Mouse (Mus musculus) neural tube, embryonic 10.5 days (tissue): ENCODE results near the gene Atp2b2.

ENCODE experiments used
- DNase-seq: peaks from one replicate; pipeline ENCODE4 v3.0.0-alpha.2; 2017; ENCODE audit warnings: low spot score; ENCODE audit errors: extremely low spot score

Atp2b2 gene

DNA sequence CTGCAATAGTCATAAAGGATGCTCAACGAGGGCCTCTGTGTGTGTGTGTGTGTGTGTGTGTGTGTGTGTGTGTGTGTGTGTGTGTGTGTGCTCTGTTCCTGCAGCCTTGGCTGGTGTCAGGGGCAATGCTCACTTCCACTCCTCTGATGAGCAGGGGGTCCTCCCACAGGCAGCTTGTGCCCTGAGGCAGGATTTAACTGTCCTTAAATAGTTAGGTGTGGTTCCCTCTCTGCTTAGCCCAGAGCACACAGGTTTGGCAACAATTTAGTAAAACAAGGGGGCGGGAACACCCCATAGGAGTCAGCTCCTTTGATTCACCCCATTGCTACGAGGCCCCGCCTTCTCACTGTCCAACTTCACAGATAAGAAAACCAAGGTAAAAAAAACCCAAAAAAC is 181.0 kb downstream of the Atp2b2 start:
- no peak for DNase-seq

DNA sequence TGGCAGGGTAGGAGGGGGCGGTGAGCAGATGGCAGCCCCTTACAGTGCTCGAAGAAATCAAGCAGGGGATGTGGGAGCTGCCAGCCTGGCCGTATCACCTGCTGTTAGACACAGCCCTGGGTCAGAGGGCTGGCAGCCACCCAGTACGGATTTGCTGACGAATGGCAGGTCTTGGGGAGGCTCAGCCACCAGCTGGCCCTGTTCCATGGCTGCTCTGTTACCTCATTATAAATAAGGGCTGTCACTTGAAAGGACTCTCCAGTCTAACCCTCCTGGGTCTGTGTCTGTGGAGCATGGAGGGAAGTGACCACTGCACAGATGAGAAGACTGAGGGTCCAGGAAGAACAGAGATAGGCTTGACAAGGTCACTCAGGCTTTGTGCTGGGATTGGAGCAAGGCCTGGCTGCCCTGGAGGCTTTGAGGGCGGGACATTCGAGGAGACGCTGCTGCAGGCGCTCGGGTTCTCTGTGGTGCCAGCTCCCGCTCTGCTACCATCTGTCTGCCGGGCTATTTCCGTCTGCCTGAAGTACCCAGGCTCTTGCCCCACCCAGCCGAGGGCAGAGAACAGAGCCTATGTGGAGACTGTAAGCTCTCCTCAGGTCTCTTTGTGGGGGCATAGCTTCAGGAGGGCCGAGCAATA is 181.6 kb downstream of the Atp2b2 start:
- DNase-seq, result no peak

DNA sequence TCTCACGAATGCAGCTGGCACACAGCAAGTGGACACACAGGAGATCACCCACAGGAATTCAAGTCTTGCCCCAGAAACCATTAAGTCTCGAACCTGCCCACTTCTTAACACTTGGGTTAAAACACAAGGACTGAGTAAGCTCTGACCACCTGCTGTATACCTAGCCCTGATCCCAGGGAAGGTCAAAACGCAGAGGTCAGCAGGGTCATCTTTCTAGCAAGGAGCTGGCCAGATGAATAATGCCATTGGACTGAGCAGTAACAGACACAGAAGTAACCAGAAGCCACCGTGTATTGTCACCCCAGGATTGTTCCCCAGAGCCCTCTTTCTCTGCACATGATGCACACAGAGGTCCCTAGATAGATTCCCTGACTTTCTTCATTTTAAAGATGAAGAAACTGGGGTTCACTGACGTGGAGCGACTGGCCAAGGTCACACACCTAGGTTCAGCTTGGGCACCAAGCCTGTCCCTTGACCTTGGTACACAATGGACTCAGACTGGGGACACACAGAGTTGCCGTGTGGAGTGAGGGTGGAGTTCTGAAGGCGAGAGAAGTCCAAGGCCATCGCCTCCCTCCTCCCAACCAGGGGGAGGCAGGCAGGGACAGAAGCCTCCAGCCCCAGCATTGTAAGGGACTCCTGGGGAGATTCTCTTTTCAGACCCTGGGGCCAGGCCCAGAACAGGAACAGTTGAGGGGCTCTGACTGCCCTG is 182.2 kb downstream of the Atp2b2 start:
- no peak for DNase-seq

DNA sequence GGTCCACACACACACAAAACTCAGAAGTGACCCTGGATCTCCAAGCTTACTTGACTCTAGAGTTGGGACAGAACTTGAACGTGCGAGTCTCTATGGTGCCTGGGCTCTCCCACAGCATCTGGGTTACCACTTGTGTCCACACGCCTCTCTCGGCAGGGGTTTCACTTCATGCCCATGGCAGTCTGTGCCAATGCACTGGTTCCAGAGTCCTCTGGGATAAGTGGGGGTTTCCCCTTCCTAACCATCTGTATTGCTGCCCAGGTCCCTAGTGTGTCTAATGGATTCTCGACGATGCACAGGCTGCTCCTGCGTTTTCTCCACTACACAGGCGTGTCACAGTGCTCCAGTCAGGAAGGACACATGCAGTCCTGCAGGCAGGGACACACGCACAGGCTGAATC is 184.1 kb downstream of the Atp2b2 start:
- no peak for DNase-seq

DNA sequence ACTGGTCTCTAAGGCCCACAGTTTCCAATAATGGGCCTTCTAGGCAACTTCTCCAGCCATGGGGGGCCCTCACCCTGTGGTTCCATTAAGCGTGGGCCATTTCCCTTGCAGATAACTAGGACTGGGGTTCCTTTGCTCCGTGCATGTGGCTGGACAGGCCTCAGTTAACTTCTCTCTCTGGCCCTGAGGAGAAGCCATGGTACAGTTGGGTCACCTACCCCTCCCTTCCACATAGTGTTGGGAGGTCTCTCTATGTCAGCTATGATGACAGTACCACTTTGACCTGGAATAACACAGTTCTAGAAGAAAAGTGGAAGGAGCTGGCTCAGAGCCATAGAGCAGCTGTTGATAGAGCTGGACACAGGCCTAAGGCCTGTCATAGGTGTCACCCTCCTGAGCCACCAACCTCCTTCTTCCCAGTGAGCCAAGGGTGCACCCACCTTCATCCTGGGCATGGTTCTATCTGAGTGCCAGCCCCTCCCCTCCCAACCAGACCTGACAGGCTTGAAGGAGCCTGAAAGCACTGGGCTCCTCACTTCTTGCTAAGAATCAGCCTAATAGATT is 185.0 kb downstream of the Atp2b2 start:
- no peak for DNase-seq

DNA sequence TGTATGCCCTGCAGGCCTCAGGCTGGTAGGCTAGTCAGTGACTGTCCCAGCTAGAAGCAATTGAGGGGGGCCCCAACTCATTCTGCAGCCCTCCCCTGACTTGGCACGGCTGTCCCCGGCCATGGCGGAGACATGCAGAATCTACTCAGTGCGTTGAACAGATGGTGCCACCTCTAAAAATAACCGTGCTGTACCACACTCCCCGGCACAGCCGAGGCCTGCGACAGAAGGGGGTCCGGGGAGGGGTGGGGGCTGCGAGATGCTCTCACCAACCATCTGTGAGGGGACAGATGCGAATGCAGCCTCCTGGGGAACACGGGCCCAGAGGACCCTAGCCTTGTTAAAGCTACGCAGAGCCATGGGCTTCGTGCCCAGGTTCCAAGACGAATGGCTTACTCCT is 185.6 kb downstream of the Atp2b2 start:
- DNase-seq, result no peak

DNA sequence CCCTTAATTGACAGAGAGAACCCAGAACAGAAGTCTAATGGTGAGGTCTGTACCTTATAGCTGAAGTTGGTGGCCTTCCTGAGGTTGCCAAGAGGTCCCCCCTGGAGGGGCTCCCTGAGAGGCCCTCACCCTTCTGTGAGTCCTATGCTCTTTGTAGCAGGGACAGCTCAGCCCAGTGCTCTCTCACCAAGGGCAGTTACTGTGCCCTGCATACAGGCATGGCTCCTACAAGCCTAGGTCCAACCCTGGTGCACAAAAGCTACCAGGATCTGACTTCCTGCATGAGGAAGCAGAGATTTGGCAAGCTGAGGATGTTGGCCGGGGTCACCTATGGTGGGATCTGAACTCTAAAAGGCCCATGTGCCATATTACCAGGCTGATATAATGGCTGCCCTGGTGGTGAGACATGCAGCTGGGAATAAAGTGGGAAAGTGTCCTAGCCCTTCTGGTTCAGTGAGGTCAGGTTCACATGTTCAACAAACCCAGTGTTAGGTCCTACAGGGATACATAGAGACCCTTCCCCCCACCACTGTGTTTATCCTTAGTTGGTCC is 186.2 kb downstream of the Atp2b2 start:
- DNase-seq, result no peak

DNA sequence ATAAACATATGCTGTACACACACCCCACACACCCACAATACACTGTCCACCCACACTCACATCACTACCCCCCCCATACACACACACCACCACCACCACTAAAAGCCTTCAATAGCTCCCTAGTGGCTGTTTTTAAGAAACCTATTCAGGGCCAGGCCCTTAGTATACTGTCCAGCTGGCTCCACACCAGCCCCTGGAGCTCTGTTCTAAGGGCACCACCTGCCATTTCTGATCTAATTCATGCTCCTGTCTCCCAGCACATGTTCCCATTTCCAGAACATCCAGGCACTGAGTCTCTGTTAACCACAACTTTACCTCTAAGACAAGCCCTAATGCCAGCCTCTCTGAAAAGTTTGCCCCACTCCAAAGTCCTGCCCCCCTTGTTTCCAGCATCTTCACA is 186.8 kb downstream of the Atp2b2 start:
- no peak for DNase-seq

DNA sequence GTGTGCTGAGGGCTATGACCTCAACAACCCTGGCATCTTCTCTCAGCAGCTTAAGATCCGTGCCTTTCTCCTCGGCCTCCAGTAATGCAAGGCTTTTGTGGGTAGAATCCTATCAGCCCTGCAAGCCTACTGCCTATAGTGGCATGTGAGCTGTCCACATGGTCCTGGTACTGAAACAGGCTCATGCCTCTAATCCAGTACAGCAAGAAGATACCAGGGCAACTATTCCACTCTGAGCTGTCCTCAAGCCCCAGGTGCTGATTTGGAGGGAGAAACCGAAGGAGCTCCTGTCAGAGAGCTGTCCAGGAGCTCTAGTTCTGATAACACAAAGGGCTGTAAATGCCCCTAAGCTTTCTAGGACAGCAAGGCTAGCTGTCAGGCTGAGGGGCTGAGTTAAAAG is 190.1 kb downstream of the Atp2b2 start:
- DNase-seq, result peak; percentile 70

DNA sequence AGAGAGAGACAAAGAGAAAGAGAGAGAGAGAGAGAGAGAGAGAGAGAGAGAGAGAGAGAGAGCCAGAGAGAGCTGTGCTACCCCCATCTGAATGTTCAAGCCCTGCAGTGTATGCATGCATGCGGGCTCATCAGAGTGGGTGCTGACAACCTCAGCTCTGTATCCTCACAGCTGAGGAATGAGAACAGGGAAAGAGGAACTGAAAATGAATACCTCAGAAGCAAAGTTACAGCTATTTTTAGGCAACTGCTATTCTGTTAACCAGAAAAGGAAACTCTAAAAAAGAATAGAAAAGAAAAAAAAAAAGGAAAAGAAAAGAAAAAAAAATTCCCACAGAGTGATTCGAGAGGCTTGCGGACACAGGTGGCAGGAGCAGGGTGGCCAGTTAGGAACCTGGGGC is 192.6 kb downstream of the Atp2b2 start:
- DNase-seq, result no peak

DNA sequence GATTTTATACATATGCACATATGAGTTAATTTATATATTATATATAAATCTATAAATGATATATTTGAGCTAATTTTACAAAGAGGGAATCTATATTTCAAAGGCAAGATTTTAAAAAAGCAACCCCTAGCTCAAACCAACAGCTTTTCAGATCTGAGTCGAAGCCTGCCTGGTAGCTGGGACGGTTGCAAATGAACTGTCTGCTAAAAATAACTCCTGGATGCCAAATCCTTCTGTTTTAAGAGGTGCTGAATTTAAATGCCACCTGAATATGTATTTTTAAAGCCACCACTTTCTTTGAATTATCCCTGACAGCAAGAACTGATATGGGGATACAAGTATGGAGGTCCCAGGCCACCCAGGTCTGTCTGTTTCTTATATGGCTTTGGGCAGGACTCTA is 193.8 kb downstream of the Atp2b2 start:
- no peak for DNase-seq

DNA sequence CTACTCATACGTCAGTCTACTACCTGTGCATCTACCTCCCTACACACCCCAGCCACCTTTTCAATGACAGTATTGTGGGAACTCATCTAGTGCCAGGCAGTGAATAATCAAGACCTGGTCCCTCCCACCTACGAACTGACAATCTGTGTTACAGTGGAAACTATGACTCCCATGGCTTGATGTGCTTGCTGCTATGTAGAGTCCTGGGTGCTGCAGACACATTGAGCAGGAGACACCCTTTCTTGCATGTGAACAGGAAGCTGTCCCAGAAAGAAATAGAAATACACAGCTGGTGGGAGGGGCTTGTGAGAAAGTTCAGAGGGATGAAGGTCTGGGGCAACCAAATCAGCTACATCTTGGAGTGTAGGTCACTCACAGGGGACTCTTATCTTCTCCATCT is 195.3 kb downstream of the Atp2b2 start:
- no peak for DNase-seq

DNA sequence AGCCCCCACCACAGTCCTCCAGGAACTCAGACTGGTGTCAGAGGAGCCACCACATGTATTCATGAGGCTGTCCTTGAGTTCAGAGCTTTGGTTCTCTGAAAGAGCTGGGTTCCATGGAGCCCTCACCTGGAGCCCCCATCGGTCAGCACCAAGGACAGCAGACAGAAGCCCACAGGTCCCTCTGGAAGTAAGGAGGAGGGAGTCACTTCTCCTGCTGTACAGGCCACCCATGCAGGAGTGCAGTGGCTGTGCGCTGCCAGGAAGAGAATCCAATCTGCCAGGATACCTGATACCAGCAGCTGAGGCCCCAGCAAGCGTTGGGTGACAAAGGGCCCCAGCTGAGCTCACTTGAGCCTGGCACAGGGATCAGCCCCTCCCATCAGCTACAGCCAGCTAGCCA is 199.2 kb downstream of the Atp2b2 start:
- peak; percentile 24 for DNase-seq

DNA sequence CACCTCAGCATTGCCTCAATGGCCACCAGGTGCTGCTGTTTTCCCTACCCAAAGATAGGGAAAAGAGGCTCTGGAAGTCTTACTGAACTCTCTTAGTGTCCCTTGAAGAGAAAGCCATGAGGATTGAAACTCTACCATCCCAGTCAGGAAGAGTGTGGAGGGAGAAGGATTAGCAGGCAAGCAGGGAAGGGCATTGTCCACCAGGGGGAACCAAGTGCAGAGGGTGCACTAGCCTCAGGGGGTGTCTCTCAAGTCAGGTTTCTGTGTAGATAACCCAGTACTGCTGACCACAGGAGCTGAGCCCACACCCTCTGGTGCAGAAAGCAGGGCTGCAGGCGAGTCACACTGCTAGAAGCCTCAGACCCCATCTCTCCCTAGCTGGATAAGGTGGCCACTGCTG is 203.9 kb downstream of the Atp2b2 start:
- no peak for DNase-seq

DNA sequence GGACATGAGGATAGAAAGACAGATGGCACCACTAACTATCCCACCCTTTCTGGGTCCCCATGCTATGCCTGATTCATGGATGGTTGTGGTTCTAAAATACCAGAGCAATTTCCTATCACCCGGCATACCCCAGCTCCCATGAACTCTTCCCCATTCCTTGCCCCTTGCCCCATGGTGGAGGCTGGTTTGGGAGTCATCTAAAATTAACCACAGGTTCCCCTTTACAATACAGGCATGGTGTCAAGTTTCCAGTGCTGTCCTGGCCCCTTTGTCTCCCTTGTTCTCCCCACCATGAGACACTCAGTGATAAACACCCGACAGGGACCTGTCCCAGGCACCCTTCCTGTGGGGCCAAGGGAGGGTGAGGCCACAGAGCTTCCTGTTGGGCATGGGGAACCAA is 204.7 kb downstream of the Atp2b2 start:
- no peak for DNase-seq

DNA sequence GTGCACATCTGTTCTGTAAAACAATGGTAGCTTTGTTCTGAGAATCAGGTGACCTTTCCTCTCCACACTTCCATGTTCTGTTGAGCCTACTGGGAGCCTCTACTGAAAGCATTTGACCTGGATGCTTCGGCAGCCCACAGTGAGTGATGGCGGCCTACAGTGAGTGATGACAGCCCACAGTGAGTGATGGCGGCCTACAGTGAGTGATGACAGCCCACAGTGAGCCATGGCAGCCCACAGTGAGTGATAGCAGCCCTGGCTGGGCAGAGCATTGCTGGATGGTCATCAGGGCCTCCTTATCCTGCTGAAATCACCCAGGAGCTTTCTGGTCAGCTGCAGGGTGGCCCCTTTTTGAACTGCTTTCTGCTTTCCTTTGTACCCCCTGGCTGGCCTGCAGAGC is 205.9 kb downstream of the Atp2b2 start:
- DNase-seq, result no peak

DNA sequence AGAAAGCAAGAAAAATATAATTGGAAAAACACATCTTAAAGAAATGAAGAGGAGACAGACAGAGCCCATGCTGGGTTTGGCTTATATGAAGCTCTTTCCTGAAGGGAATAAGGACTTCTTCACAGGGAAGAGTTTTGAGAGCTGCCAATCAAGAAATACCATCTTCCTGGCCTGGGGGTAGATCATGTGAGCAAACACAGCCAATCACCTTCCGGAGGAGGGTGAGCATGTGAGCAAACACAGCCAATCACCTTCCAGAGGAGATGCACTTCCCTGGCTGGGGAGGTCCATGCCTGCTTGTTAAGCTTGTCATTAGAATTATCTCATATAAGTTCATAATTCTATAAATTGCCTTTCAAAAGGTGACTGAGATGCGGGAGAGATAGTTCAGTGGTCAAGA is 211.9 kb downstream of the Atp2b2 start:
- no peak for DNase-seq

DNA sequence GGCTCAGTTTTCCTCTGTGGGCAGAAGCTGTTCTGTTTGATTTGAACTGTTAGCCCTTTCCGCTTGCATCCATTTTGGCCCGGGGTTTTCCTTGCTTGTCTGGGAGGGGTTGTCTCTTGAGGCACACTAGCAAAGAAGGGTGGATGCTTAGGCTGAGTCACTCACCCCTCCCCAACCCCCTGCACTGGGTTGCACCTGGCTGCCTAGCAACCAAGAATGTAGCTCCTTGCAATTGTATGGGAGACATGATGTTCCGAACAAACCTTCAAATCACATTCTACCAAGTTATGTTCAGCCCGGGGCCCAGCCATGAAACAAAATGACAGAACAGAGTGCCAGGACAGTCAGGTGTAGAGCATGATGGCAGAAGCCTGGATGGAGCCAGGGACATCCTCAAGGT is 215.1 kb downstream of the Atp2b2 start:
- no peak for DNase-seq

DNA sequence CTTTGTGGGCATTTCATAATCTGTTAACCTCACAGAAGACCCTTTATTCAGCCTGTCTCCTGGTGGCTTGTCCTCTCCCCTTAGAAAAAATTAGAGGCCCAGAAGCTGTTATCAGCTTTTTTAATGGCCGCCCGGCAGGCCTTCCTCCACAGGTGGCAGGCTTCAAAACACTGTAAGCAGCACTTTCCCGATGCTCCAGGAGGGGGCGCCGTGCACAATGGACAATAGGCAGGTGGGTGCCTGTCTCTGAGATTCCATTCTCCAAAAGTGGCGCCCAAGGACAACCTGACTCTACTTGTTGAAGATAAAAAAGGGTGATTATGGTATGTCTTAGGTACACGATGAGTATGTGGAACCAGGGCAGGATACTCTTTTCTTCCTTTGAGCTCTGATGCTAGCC is 220.0 kb downstream of the Atp2b2 start:
- DNase-seq, result peak; percentile 43

DNA sequence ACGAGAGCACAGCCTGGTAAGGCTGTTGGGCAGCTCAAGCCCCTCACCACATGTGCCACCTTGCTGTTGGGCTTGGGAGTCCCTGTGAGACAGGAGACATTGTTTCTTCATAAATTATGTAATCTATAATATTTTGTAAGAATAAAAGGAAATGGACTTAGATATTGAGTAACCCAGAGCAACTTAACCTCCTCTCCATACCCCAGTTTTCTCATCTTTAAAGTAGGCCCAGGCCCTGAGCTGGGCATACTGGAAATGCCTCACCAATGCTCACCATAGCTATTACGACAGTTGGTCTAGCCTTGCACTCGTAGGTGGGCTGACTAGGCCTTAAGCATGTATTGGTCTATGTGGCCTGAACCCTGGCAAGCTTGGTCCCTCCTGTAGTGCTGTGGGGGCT is 225.7 kb downstream of the Atp2b2 start:
- no peak for DNase-seq

DNA sequence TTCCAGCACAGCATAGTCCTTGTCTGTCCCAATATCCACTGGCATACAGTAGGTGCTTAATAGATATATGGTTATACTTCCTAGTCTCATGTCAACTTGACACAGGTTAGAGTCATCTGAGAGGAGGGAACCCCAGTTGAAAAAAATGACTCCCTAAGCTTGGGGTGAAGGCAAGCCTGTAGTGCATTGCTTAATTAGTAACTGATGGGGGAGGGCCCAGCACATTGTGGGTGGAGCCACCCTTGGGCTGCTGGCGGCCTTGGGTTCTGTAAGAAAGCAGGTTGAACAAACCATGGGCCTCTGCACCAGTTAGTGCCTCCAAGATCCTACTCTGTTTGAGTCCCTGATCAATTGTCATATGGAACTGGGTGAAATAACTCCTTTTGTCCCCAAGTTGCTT is 231.0 kb downstream of the Atp2b2 start:
- no peak for DNase-seq

DNA sequence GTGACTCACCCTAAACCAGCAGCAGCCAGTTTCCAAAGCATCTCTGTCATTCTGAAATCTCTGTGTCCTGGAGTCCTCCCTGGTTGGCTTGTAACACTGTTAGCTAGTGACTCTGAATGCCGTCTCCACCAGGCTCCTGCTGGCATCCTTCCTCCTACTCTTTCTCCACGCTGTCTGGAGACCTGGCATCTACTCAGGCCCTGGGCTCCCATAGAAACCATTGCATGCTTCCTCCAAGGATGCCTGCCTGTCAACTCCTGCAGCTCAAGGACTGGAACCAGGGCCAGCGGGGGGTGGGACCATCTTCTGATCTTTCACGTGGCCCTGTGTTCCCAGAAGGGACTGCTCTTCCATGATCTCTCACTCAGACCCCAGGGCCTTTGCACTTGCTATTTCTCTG is 231.7 kb downstream of the Atp2b2 start:
- no peak for DNase-seq

DNA sequence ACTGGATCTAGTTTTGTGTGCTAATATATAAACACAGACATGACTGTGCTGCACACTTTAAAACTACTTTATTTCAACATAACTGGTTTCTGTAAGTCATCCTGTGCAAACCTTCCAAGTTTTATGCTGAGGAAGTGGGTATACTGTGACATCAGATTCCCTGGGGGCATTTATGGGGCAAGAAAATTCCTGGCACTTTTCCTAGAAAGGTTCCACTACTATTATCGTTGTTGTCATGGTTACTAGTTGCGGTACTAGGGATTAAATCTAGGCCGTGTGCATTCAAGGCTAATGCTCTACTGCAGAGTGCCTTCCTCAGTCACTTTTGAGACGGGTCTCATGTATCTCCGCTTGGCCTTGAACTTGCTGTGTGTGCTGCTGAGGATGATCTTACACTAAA is 236.2 kb downstream of the Atp2b2 start:
- no peak for DNase-seq
